Mouse (Mus musculus): ENCODE results near the gene Usp15.

Gene Usp15

GRCm38 (mm10) chr10:123175771-123176170 lies 21.0 kb downstream of the Usp15 start:
- DNase-seq (ENCODE audit: low spot score in 2 of 2): peak in 1 of 2 experiments; percentile 56

GRCm38 (mm10) chr10:123170898-123171297 lies 25.9 kb downstream of the Usp15 start:
- DNase-seq (ENCODE audit: low spot score in 2 of 2): no peak

- DNase-seq (ENCODE audit: low spot score in 2 of 2): no peak
Measured at GRCm38 (mm10) chr10:123165542-123165941, 31.3 kb downstream of the Usp15 start.

- peak in 1 of 2 experiments; percentile 76 for DNase-seq (ENCODE audit: low spot score in 2 of 2)
Measured at GRCm38 (mm10) chr10:123160508-123160907, 36.3 kb downstream of the Usp15 start.

GRCm38 (mm10) chr10:123159316-123159715 lies 37.5 kb downstream of the Usp15 start:
- DNase-seq (ENCODE audit: low spot score in 2 of 2): peak in 1 of 2 experiments; percentile 60

GRCm38 (mm10) chr10:123156392-123156791 lies 40.4 kb downstream of the Usp15 start:
- no peak for DNase-seq (ENCODE audit: low spot score in 2 of 2)

- no peak for DNase-seq (ENCODE audit: low spot score in 2 of 2)
Measured at GRCm38 (mm10) chr10:123155764-123156163, 41.0 kb downstream of the Usp15 start.

GRCm38 (mm10) chr10:123153321-123153720 lies 43.5 kb downstream of the Usp15 start:
- DNase-seq (ENCODE audit: low spot score in 2 of 2): no peak

GRCm38 (mm10) chr10:123148025-123148814 lies 48.6 kb downstream of the Usp15 start:
- DNase-seq (ENCODE audit: low spot score in 2 of 2): no peak

- no peak for DNase-seq (ENCODE audit: low spot score in 2 of 2)
Measured at GRCm38 (mm10) chr10:123147180-123147579, 49.6 kb downstream of the Usp15 start.

GRCm38 (mm10) chr10:123146349-123146748 lies 50.4 kb downstream of the Usp15 start:
- DNase-seq (ENCODE audit: low spot score in 2 of 2): no peak

GRCm38 (mm10) chr10:123144256-123144655 lies 52.5 kb downstream of the Usp15 start:
- DNase-seq (ENCODE audit: low spot score in 2 of 2): no peak

GRCm38 (mm10) chr10:123142395-123143050 lies 54.3 kb downstream of the Usp15 start:
- DNase-seq (ENCODE audit: low spot score in 2 of 2): no peak

- DNase-seq (ENCODE audit: low spot score in 2 of 2): no peak
Measured at GRCm38 (mm10) chr10:123135818-123136217, 61.0 kb downstream of the Usp15 start.

GRCm38 (mm10) chr10:123131487-123131886 lies 65.3 kb downstream of the Usp15 start:
- DNase-seq (ENCODE audit: low spot score in 2 of 2): no peak

GRCm38 (mm10) chr10:123120666-123121392 lies 76.0 kb downstream of the Usp15 start:
- DNase-seq (ENCODE audit: low spot score in 2 of 2): no peak

GRCm38 (mm10) chr10:123116861-123117260 lies 79.9 kb downstream of the Usp15 start:
- no peak for DNase-seq (ENCODE audit: low spot score in 2 of 2)

- DNase-seq (ENCODE audit: low spot score in 2 of 2): no peak
Measured at GRCm38 (mm10) chr10:123113466-123113865, 83.3 kb downstream of the Usp15 start.

GRCm38 (mm10) chr10:123112787-123113168 lies 84.0 kb downstream of the Usp15 start:
- DNase-seq (ENCODE audit: low spot score in 2 of 2): no peak

GRCm38 (mm10) chr10:123112056-123112786 lies 84.6 kb downstream of the Usp15 start:
- DNase-seq (ENCODE audit: low spot score in 2 of 2): no peak

GRCm38 (mm10) chr10:123110548-123110947 lies 86.2 kb downstream of the Usp15 start:
- no peak for DNase-seq (ENCODE audit: low spot score in 2 of 2)

- DNase-seq (ENCODE audit: low spot score in 2 of 2): no peak
Measured at GRCm38 (mm10) chr10:123108527-123108926, 88.3 kb downstream of the Usp15 start.
